Comparison of ENCODE assay signal across 27 mouse cellular contexts in the genomic region with DNA sequence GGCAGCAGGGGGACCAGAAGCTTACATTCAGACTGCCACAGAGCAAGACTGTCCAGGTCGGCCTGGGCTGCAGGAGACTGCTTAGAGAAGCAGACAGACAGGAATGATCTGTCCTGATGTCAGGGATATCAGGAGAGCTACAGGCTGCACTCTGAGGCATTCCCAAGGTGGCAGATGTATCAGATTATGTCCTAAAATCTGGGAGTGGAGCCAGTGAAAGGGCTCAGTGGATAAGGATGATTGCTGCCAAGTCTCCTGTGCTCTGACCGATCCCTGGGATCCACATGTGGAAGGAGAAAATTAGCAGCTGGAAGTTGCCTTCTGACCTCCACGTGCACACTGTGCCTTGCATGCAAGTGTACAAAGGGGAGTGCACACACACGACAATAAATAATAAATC. TPM values are rescaled to one million over a fixed set of nuclear protein-coding genes. Genes with fewer than 3 reads are reported as not detected.
DNase-seq lines count a peak whose midpoint lies in the region; ATAC-seq and TF ChIP-seq lines count a peak whose summit lies in the region.
"Had no signal": no experiment of that assay in that cellular context is flagged by ENCODE, and none has a peak within 500 bp of the region (broad histone marks: within the 10 kb centered on the region; RNA-seq: fewer than 3 reads in every experiment).

No protein-coding gene starts in this region.

- peaks cover 19% of the 10 kb centered on the region for H3K27me3 ChIP-seq in heart, embryonic 10.5 days (ENCODE audit: insufficient read depth, poor library complexity, severe bottlenecking)
- peaks cover 3% of the 10 kb centered on the region; the same call in 1 of the 2 replicates for H3K27me3 ChIP-seq in lung, embryonic 14.5 days (ENCODE audit: insufficient read depth, low read length)
- H3K27me3 ChIP-seq: heart, embryonic 13.5 days; intestine, embryonic 15.5 days; liver, embryonic 13.5 days had no signal

- TF ChIP-seq CTCF in lung, embryonic 14.5 days (IDR thresholded peaks at IDR 0.05; ENCODE audit: low read depth): no peak

- no peak for DNase-seq in heart, embryonic 10.5 days (ENCODE audit: low spot score)
- no peak for DNase-seq in heart, postnatal 25 days (ENCODE audit: low spot score)
- no peak for DNase-seq in lung, embryonic 14.5 days
- no peak for DNase-seq in lung, postnatal 36 days
- peak; percentile 50 for DNase-seq in NIH3T3 (ENCODE audit: low read depth)
- no peak for DNase-seq in urinary bladder, postnatal 10 days (ENCODE audit: low spot score)
- no peak for DNase-seq in Muller cell, postnatal 12 days (ENCODE audit: inconsistent ontology term)
- DNase-seq: adrenal gland, postnatal 25 days; cerebellum, adult 18-20 months; heart, adult 2 months; heart, postnatal 14 days; kidney, adult 2 months; layer of hippocampus, adult 9-11 months; liver, embryonic 13.5 days; lung, adult 18-20 months; lung, postnatal 10 days; right cerebral cortex, postnatal 25 days; thymus, adult 2 months; thymus, postnatal 36 days had no signal

- no peak for ATAC-seq in lung, embryonic 14.5 days (ENCODE audit: insufficient read depth)
- ATAC-seq: CD4-positive, CD25-positive, alpha-beta regulatory T cell, adult 4 months; forebrain, embryonic 15.5 days; hindbrain, postnatal 0 days; intestine, embryonic 15.5 days; midbrain, embryonic 15.5 days had no signal

- H3K4me1 ChIP-seq in heart, embryonic 10.5 days: peaks cover 42% of the 10 kb centered on the region
- H3K4me1 ChIP-seq in lung, embryonic 14.5 days (ENCODE audit: insufficient read depth): no peaks in the 10 kb centered on the region

- H3K36me3 ChIP-seq in heart, embryonic 10.5 days: no peaks in the 10 kb centered on the region
- no peaks in the 10 kb centered on the region for H3K36me3 ChIP-seq in lung, embryonic 14.5 days (ENCODE audit: insufficient read depth)
- H3K36me3 ChIP-seq: embryonic facial prominence, embryonic 15.5 days; forebrain, embryonic 15.5 days; heart, embryonic 13.5 days; hindbrain, embryonic 12.5 days; intestine, embryonic 15.5 days; liver, embryonic 13.5 days; midbrain, embryonic 15.5 days had no signal

- H3K4me3 ChIP-seq in heart, embryonic 10.5 days: no peak overlapping the region
- no peak overlapping the region for H3K4me3 ChIP-seq in lung, embryonic 14.5 days (ENCODE audit: low read depth, low read length)
- H3K4me3 ChIP-seq: embryonic facial prominence, embryonic 15.5 days; forebrain, embryonic 15.5 days; heart, adult 2 months; hindbrain, embryonic 12.5 days; midbrain, embryonic 15.5 days had no signal

- peak overlapping the region; percentile 44; the same call in 1 of the 2 replicates for H3K27ac ChIP-seq in heart, embryonic 10.5 days
- H3K27ac ChIP-seq in lung, embryonic 14.5 days (ENCODE audit: low read depth): 0 out of 2 replicates have a peak overlapping the region, but pooled peaks have one; percentile 6
- H3K27ac ChIP-seq: embryonic facial prominence, embryonic 15.5 days; forebrain, embryonic 15.5 days; heart, adult 2 months; hindbrain, embryonic 12.5 days; hindbrain, postnatal 0 days; intestine, embryonic 15.5 days; midbrain, embryonic 15.5 days had no signal

- H3K9me3 ChIP-seq in heart, embryonic 10.5 days: no peaks in the 10 kb centered on the region
- H3K9me3 ChIP-seq in lung, embryonic 14.5 days (ENCODE audit: low read depth, low read length): no peaks in the 10 kb centered on the region
- H3K9me3 ChIP-seq: embryonic facial prominence, embryonic 15.5 days; forebrain, embryonic 15.5 days; heart, embryonic 13.5 days; hindbrain, embryonic 12.5 days; intestine, embryonic 15.5 days; liver, embryonic 13.5 days; midbrain, embryonic 15.5 days had no signal

- no peak overlapping the region for H3K9ac ChIP-seq in lung, embryonic 14.5 days
- H3K9ac ChIP-seq: embryonic facial prominence, embryonic 15.5 days; forebrain, embryonic 15.5 days; hindbrain, embryonic 12.5 days; intestine, embryonic 15.5 days; midbrain, embryonic 15.5 days had no signal

- intact Hi-C loops in heart, postnatal 25 days (cut with DNase I): no loop called here

- 60% methylated on average over 4 of the region's 4 CpGs for WGBS in heart, embryonic 10.5 days
- WGBS in lung, embryonic 14.5 days: 43% methylated on average over 4 of the region's 4 CpGs

- H3K4me2 ChIP-seq in lung, embryonic 14.5 days: no peak overlapping the region
- H3K4me2 ChIP-seq: embryonic facial prominence, embryonic 15.5 days; forebrain, embryonic 15.5 days; hindbrain, embryonic 12.5 days; midbrain, embryonic 15.5 days had no signal

RNA-seq across cellular contexts. Expression of a gene that starts 14.9 kb away (rescaled TPM):
- polyA plus RNA-seq in heart, embryonic 10.5 days (2016; fragmentation: Nextera tagmentation; extraction: Ambion mirVana): 7.5 and 9.0 TPM in 2 replicates
- 10 to 100 TPM; 47.1 to 51.6 TPM for total RNA-seq in heart, postnatal 25 days (2021)
- 8.4 and 9.4 TPM in 2 replicates for polyA plus RNA-seq in lung, embryonic 14.5 days (2014; fragmentation: Nextera tagmentation; extraction: Ambion mirVana)

RNA-seq across cellular contexts. Expression of a gene that starts 30.6 kb away (rescaled TPM):
- 286 and 333 TPM in 2 replicates for polyA plus RNA-seq in heart, embryonic 10.5 days (2016; fragmentation: Nextera tagmentation; extraction: Ambion mirVana)
- total RNA-seq in heart, postnatal 25 days (2021): 100 to 1,000 TPM; 158 to 160 TPM
- polyA plus RNA-seq in lung, embryonic 14.5 days (2014; fragmentation: Nextera tagmentation; extraction: Ambion mirVana): 352 and 353 TPM in 2 replicates

RNA-seq across cellular contexts. Expression of a gene that starts 49.4 kb away (rescaled TPM):
- 12.6 and 16.5 TPM in 2 replicates for polyA plus RNA-seq in heart, embryonic 10.5 days (2016; fragmentation: Nextera tagmentation; extraction: Ambion mirVana)
- total RNA-seq in heart, postnatal 25 days (2021): 1 to 10 TPM; 8.5 to 8.6 TPM
- 9.5 and 12.5 TPM in 2 replicates for polyA plus RNA-seq in lung, embryonic 14.5 days (2014; fragmentation: Nextera tagmentation; extraction: Ambion mirVana)

RNA-seq across cellular contexts. Expression of a gene that starts 58.8 kb away (rescaled TPM):
- polyA plus RNA-seq in heart, embryonic 10.5 days (2016; fragmentation: Nextera tagmentation; extraction: Ambion mirVana): 51.4 and 52.4 TPM in 2 replicates
- 10 to 100 TPM; 35.9 to 42.2 TPM for total RNA-seq in heart, postnatal 25 days (2021)
- polyA plus RNA-seq in lung, embryonic 14.5 days (2014; fragmentation: Nextera tagmentation; extraction: Ambion mirVana): 42.8 and 44.6 TPM in 2 replicates
